Mouse (Mus musculus) bone marrow, adult 2 months (tissue): ENCODE data around the gene Atp11a. TPM values are rescaled to one million over a fixed set of nuclear protein-coding genes. Genes with fewer than 3 reads are reported as not detected.

ENCODE experiments used
- H3K27ac ChIP-seq: fragments of 200-500 bp; 2 replicates; pipeline ENCODE4 v1.5.1; 2012; ENCODE audit warnings: low read depth, mild to moderate bottlenecking, control low read depth, inconsistent platforms, low read length; ENCODE audit not compliant: control insufficient read depth, poor library complexity, insufficient read depth
- H3K4me1 ChIP-seq: fragments of 200-500 bp; 2 replicates; pipeline ENCODE4 v1.6.1; 2011; ENCODE audit warnings: low read length; ENCODE audit not compliant: control insufficient read depth, insufficient read depth
- H3K4me3 ChIP-seq: fragments of 200-500 bp; replicated peaks from 2 replicates; pipeline ENCODE3; 2011; ENCODE audit warnings: mild to moderate bottlenecking, low read depth, low read length, control low read depth; ENCODE audit not compliant: control insufficient read depth
- CTCF ChIP-seq: fragments of 200-500 bp; IDR thresholded peaks from 2 replicates; pipeline ENCODE4 v1.5.1; 2011; ENCODE audit warnings: low read length, control low read depth; ENCODE audit not compliant: control insufficient read depth, insufficient read depth
- POLR2A ChIP-seq: fragments of 200-500 bp; IDR thresholded peaks from 2 replicates; pipeline ENCODE4 v1.6.1; 2011; ENCODE audit warnings: low read depth, mild to moderate bottlenecking, control low read depth, low read length, borderline replicate concordance; ENCODE audit not compliant: control insufficient read depth
- WGBS: fragments of 180-500 bp; shearing (Covaris S2); methylation state at CpG from one replicate; pipeline ENCODE4 v1.1.7; 2018; 5-methylcytosine and 5-hydroxymethylcytosine counted together
- polyA plus RNA-seq: library from polyadenylated mRNA; stranded (reverse); fragments of >200 nt; gene quantifications from 2 replicates; pipeline ENCODE4 v1.2.4, GENCODE M21; 2011; ENCODE audit warnings: low replicate concordance; ENCODE audit not compliant: missing spikeins, insufficient read depth, insufficient read length

The Atp11a gene
- polyA plus RNA-seq, 1 experiment, result 28.4 TPM

GRCm38 (mm10) chr8:12916156-12916900 is 159.5 kb downstream of the Atp11a start:
- no peak overlapping the region for H3K27ac ChIP-seq
- no peaks in the 10 kb centered on the region for H3K4me1 ChIP-seq
- no peak overlapping the region for H3K4me3 ChIP-seq
- WGBS, result 78% methylated on average over 16 of the region's 16 CpGs
- TF ChIP-seq POLR2A (no peak), CTCF (no peak)

GRCm38 (mm10) chr8:12917029-12917428 is 160.2 kb downstream of the Atp11a start:
- TF ChIP-seq POLR2A, result no peak
- TF ChIP-seq CTCF, result no peak
- H3K4me1 ChIP-seq, result peaks cover 1% of the 10 kb centered on the region; the same call in 1 of the 2 replicates
- H3K27ac ChIP-seq, result no peak overlapping the region
- no peak overlapping the region for H3K4me3 ChIP-seq
- WGBS, result 71% methylated on average over 3 of the region's 3 CpGs

- TF ChIP-seq POLR2A, result no peak
- no peak for TF ChIP-seq CTCF
- no peak overlapping the region for H3K4me3 ChIP-seq
- 70% methylated on average over 4 of the region's 4 CpGs for WGBS
- H3K4me1 ChIP-seq, result peaks cover 1% of the 10 kb centered on the region; the same call in 1 of the 2 replicates
- no peak overlapping the region for H3K27ac ChIP-seq
Observed at GRCm38 (mm10) chr8:12917831-12918230, 161.0 kb downstream of the Atp11a start.

Other genes with a start within 250 kb of the Atp11a start
- not detected in 2 replicates for gene Spaca7, start 184.0 kb upstream of the Atp11a start, polyA plus RNA-seq
- gene Tubgcp3, start 84.8 kb upstream of the Atp11a start, polyA plus RNA-seq, result 45.6 and 65.8 TPM in 2 replicates
- gene Mcf2l, start 116.8 kb downstream of the Atp11a start, polyA plus RNA-seq, result 8.8 and 17.3 TPM in 2 replicates